Mouse (Mus musculus) CH12.LX (cell line): ENCODE data around the gene Dntt. TPM values are rescaled to one million over a fixed set of nuclear protein-coding genes. Genes with fewer than 3 reads are reported as not detected.

Source experiments
- DNase-seq: peaks from one replicate; pipeline ENCODE4 v3.0.0-alpha.2; 2013; ENCODE audit errors: extremely low read depth
- H3K27ac ChIP-seq: 2 replicates; pipeline ENCODE4 v1.5.1; 2012; ENCODE audit warnings: low read depth, mild to moderate bottlenecking, control low read depth, moderate library complexity; ENCODE audit not compliant: insufficient read depth
- H3K27me3 ChIP-seq: replicated peaks from 2 replicates; pipeline ENCODE3; 2012; ENCODE audit warnings: inconsistent platforms
- H3K36me3 ChIP-seq, 2 experiments: replicated peaks in 1 of 2; 2 replicates each; pipeline versions ENCODE3 to v1.6.1; 2012; ENCODE audit warnings: inconsistent platforms in 1 of 2, low read length in 1 of 2, mild to moderate bottlenecking in 1 of 2, mixed read lengths in 1 of 2, moderate library complexity in 1 of 2; ENCODE audit not compliant: control insufficient read depth in 1 of 2, insufficient read depth in 1 of 2
- H3K4me1 ChIP-seq, 2 experiments: 2 replicates each; pipeline ENCODE4 v1.6.1; 2012; ENCODE audit warnings: inconsistent platforms in 1 of 2, moderate library complexity in 1 of 2; ENCODE audit not compliant: insufficient read depth in 2 of 2, control insufficient read depth in 1 of 2
- H3K4me2 ChIP-seq: 2 replicates; pipeline ENCODE4 v1.6.1; 2012; ENCODE audit warnings: low read depth, mild to moderate bottlenecking, control low read depth; ENCODE audit not compliant: poor library complexity, insufficient read depth, severe bottlenecking
- H3K4me3 ChIP-seq, 3 experiments: fragments of 150-350 bp in 1 of 3; sonication (generic) in 1 of 3; replicated peaks in 1 of 3; 2 replicates each; pipeline versions ENCODE3 to v1.5.1; 2011 to 2012; ENCODE audit warnings: low read depth in 2 of 3, low read length in 2 of 3, mild to moderate bottlenecking in 2 of 3, moderate library complexity in 2 of 3, control low read depth in 1 of 3, improper control_type of control experiment in 1 of 3, inconsistent platforms in 1 of 3, mixed read lengths in 1 of 3; ENCODE audit not compliant: poor library complexity in 1 of 3
- H3K79me2 ChIP-seq: replicated peaks from 2 replicates; pipeline ENCODE4 v1.6.1; 2012; ENCODE audit warnings: mild to moderate bottlenecking, moderate library complexity; ENCODE audit not compliant: control insufficient read depth, poor library complexity, insufficient read depth, severe bottlenecking; ENCODE audit errors: extremely low read depth
- H3K9ac ChIP-seq: 2 replicates; pipeline ENCODE4 v1.6.1; 2012; ENCODE audit warnings: low read depth, mild to moderate bottlenecking, control low read depth, moderate library complexity; ENCODE audit not compliant: insufficient read depth
- H3K9me3 ChIP-seq: replicated peaks from 2 replicates; pipeline ENCODE3; 2012; ENCODE audit warnings: low read length, inconsistent platforms, mixed read lengths
- CHD1 ChIP-seq: IDR thresholded peaks from 2 replicates; pipeline ENCODE4 v1.6.1; 2012; ENCODE audit warnings: low read depth, low read length, improper control_type of control experiment, inconsistent platforms
- CHD2 ChIP-seq: IDR thresholded peaks from 2 replicates; pipeline ENCODE4 v1.6.1; 2011; ENCODE audit warnings: low read length, improper control_type of control experiment
- E2F4 ChIP-seq: IDR thresholded peaks from 2 replicates; pipeline ENCODE4 v1.6.1; 2011; ENCODE audit warnings: low read depth, low read length, improper control_type of control experiment; ENCODE audit not compliant: insufficient replicate concordance
- EP300 ChIP-seq: IDR thresholded peaks from 2 replicates; pipeline ENCODE4 v1.6.1; 2011; ENCODE audit warnings: low read length, improper control_type of control experiment
- HCFC1 ChIP-seq: IDR thresholded peaks from 2 replicates; pipeline ENCODE4 v1.6.1; 2012; ENCODE audit warnings: low read depth, mild to moderate bottlenecking, inconsistent platforms, low read length, improper control_type of control experiment
- JUN ChIP-seq: IDR thresholded peaks from 2 replicates; pipeline ENCODE4 v1.6.1; 2011; ENCODE audit warnings: low read depth, mild to moderate bottlenecking, low read length, improper control_type of control experiment, moderate library complexity; ENCODE audit not compliant: insufficient read depth
- KAT2A ChIP-seq: IDR thresholded peaks from 2 replicates; pipeline ENCODE4 v1.6.1; 2012; ENCODE audit warnings: low read length, improper control_type of control experiment, inconsistent platforms; ENCODE audit not compliant: insufficient replicate concordance
- MAFK ChIP-seq: IDR thresholded peaks from 2 replicates; pipeline ENCODE4 v1.6.1; 2011; ENCODE audit warnings: low read length, improper control_type of control experiment; ENCODE audit not compliant: insufficient replicate concordance
- MAX ChIP-seq: IDR thresholded peaks from 2 replicates; pipeline ENCODE4 v1.6.1; 2011; ENCODE audit warnings: low read length, improper control_type of control experiment
- MXI1 ChIP-seq: IDR thresholded peaks from 2 replicates; pipeline ENCODE4 v1.6.1; 2011; ENCODE audit warnings: mild to moderate bottlenecking, low read depth, low read length, improper control_type of control experiment
- MYC ChIP-seq: IDR thresholded peaks from 2 replicates; pipeline ENCODE4 v1.6.1; 2011; ENCODE audit warnings: low read depth, mild to moderate bottlenecking, improper control_type of control experiment, low read length
- PAX5 ChIP-seq: IDR thresholded peaks from 2 replicates; pipeline ENCODE4 v1.6.1; 2012; ENCODE audit warnings: low read length, inconsistent platforms, mixed read lengths
- RAD21 ChIP-seq: IDR thresholded peaks from 2 replicates; pipeline ENCODE4 v1.6.1; 2011; ENCODE audit warnings: low read depth, mild to moderate bottlenecking, low read length, improper control_type of control experiment, moderate library complexity
- SIN3A ChIP-seq: IDR thresholded peaks from 2 replicates; pipeline ENCODE4 v1.6.1; 2012; ENCODE audit warnings: low read length, improper control_type of control experiment, inconsistent platforms
- SMC3 ChIP-seq: IDR thresholded peaks from 2 replicates; pipeline ENCODE4 v1.6.1; 2011; ENCODE audit warnings: low read depth, low read length, improper control_type of control experiment
- TBP ChIP-seq: conservative IDR thresholded peaks from 2 replicates; pipeline ENCODE4 v1.6.1; 2011; ENCODE audit warnings: low read depth, low read length, improper control_type of control experiment
- USF1 ChIP-seq: IDR thresholded peaks from 2 replicates; pipeline ENCODE4 v1.6.1; 2014; ENCODE audit warnings: low read depth, mild to moderate bottlenecking, inconsistent platforms, low read length, improper control_type of control experiment
- USF2 ChIP-seq: conservative IDR thresholded peaks from 2 replicates; pipeline ENCODE4 v1.6.1; 2011; ENCODE audit warnings: low read depth, low read length, improper control_type of control experiment
- ZC3H11A ChIP-seq: IDR thresholded peaks from 2 replicates; pipeline ENCODE4 v1.6.1; 2012; ENCODE audit warnings: low read depth, mild to moderate bottlenecking, inconsistent platforms, low read length, improper control_type of control experiment
- ZMIZ1 ChIP-seq: IDR thresholded peaks from 2 replicates; pipeline ENCODE4 v1.6.1; 2012; ENCODE audit warnings: low read depth, mild to moderate bottlenecking, inconsistent platforms, low read length, improper control_type of control experiment
- ZNF384 ChIP-seq: IDR thresholded peaks from 2 replicates; pipeline ENCODE4 v1.6.1; 2012; ENCODE audit warnings: low read depth, low read length, improper control_type of control experiment, inconsistent platforms
- dilution Hi-C: fragments of 300-500 bp; cut with MboI; formaldehyde crosslinking; loops from 2 replicates; pipeline ENCODE4 v1.14.3; 2020; ENCODE audit warnings: low sequenced_read_pairs; ENCODE audit not compliant: extremely low pct_unique_long_range_greater_than_20kb, extremely low pct_ligation_motif_present
- in situ Hi-C: fragments of 300-500 bp; cut with MboI; formaldehyde crosslinking; loops from 3 replicates; pipeline ENCODE4 v1.14.3; 2019; ENCODE audit warnings: low sequenced_read_pairs, low pct_ligation_motif_present, low pct_unique_long_range_greater_than_20kb, mixed read lengths
- polyA plus RNA-seq: library from polyadenylated mRNA; unstranded; fragments of >175 nt; gene quantifications from 2 replicates; pipeline ENCODE4 v1.2.1, GENCODE M21; 2012; ENCODE audit warnings: low read depth; ENCODE audit not compliant: insufficient read length
- total RNA-seq, 2 experiments: library from RNA; depleted of rRNA; stranded (reverse); fragments of 300-350 nt in 1 of 2; fragments of >200 nt in 1 of 2; gene quantifications; 2 replicates each; pipeline ENCODE4 v1.2.3; 2012 to 2014

Gene Dntt
- total and polyA plus RNA-seq, 3 experiments, result 0.13 TPM; not detected in 2

- Histone ChIP-seq H3K9me3 (no peaks in the 10 kb centered on the region), H3K36me3 (no peaks in the 10 kb centered on the region), H3K9ac (no peak overlapping the region), H3K27me3 (no peaks in the 10 kb centered on the region), H3K4me3 (no peak overlapping the region), H3K4me1 (peaks cover 5 to 6% of the 10 kb centered on the region in 2 experiments; a peak in 2 of 4 replicates), H3K79me2 (no peaks in the 10 kb centered on the region), H3K4me2 (no peak overlapping the region), H3K27ac (no peak overlapping the region)
- no peak for DNase-seq
- no peak for TF ChIP-seq MAX
- TF ChIP-seq JUN, result no peak
- no peak for TF ChIP-seq PAX5
- TF ChIP-seq RAD21, result no peak
- no peak for TF ChIP-seq ZNF384
- no peak for TF ChIP-seq ZC3H11A
- no peak for TF ChIP-seq TBP
- TF ChIP-seq KAT2A, result no peak
- no peak for TF ChIP-seq SMC3
- TF ChIP-seq MXI1, result no peak
- no peak for TF ChIP-seq USF2
- no peak for TF ChIP-seq HCFC1
- no peak for TF ChIP-seq CHD2
- TF ChIP-seq E2F4, result no peak
- TF ChIP-seq CHD1, result no peak
- TF ChIP-seq SIN3A, result no peak
- TF ChIP-seq MYC, result no peak
- no peak for TF ChIP-seq MAFK
- dilution Hi-C loops (no loop called here), in situ Hi-C loops (no loop called here)
Measured at GRCm38 (mm10) chr19:41051714-41052113, 22.6 kb downstream of the Dntt start.

- no peaks in the 10 kb centered on the region for H3K36me3 ChIP-seq
- TF ChIP-seq MAFK, result no peak
- no peak for TF ChIP-seq E2F4
- TF ChIP-seq EP300, result no peak
- no peak for TF ChIP-seq SMC3
- TF ChIP-seq CHD1, result no peak
- no peak for TF ChIP-seq JUN
- TF ChIP-seq ZMIZ1, result no peak
- no peak for TF ChIP-seq USF1
- no peak overlapping the region for H3K4me3 ChIP-seq
- no peak for DNase-seq
- H3K9ac ChIP-seq, result no peak overlapping the region
- peaks cover 5 to 9% of the 10 kb centered on the region in 2 experiments; a peak in 3 of 4 replicates for H3K4me1 ChIP-seq
- no peaks in the 10 kb centered on the region for H3K9me3 ChIP-seq
- dilution Hi-C loops, result no loop called here
- H3K27me3 ChIP-seq, result no peaks in the 10 kb centered on the region
- in situ Hi-C loops, result no loop called here
- H3K79me2 ChIP-seq, result no peaks in the 10 kb centered on the region
- no peak overlapping the region for H3K27ac ChIP-seq
- H3K4me2 ChIP-seq, result no peak overlapping the region
Measured at GRCm38 (mm10) chr19:41052247-41052646, 23.2 kb downstream of the Dntt start.
